Mouse (Mus musculus) heart, embryonic 11.5 days (tissue): ENCODE results near the gene Emc7. TPM values are rescaled to one million over a fixed set of nuclear protein-coding genes. Genes with fewer than 3 reads are reported as not detected.

ENCODE experiments used
- ATAC-seq: fragments of 200-750 bp; cut with Nextera tagmentation; replicated peaks from 2 replicates; pipeline ENCODE4 v1.8.0; 2017; ENCODE audit warnings: moderate library complexity; ENCODE audit not compliant: insufficient number of reproducible peaks, low FRiP score, low TSS enrichment
- H3K27ac ChIP-seq: fragments of 300-500 bp; sonication (generic); 2 replicates; pipeline ENCODE4 v1.5.1; 2014; ENCODE audit warnings: mild to moderate bottlenecking, low read depth, low read length
- H3K27me3 ChIP-seq: fragments of 300-500 bp; sonication (generic); 2 replicates; pipeline ENCODE4 v1.6.1; 2014; ENCODE audit warnings: mild to moderate bottlenecking, low read length, mixed read lengths; ENCODE audit not compliant: control insufficient read depth, insufficient read depth
- H3K36me3 ChIP-seq: fragments of 300-500 bp; sonication (generic); 2 replicates; pipeline ENCODE4 v1.6.1; 2014; ENCODE audit warnings: mild to moderate bottlenecking, low read length, moderate library complexity, mixed read lengths; ENCODE audit not compliant: control insufficient read depth, insufficient read depth
- H3K4me1 ChIP-seq: fragments of 300-500 bp; sonication (generic); 2 replicates; pipeline ENCODE4 v1.6.1; 2014; ENCODE audit warnings: low read length; ENCODE audit not compliant: control insufficient read depth, insufficient read depth
- H3K4me2 ChIP-seq: fragments of 300-500 bp; sonication (generic); 2 replicates; pipeline ENCODE4 v1.6.1; 2014; ENCODE audit warnings: mild to moderate bottlenecking, moderate library complexity
- H3K4me3 ChIP-seq: fragments of 300-500 bp; sonication (generic); 2 replicates; pipeline ENCODE4 v1.5.1; 2014; ENCODE audit warnings: low read depth, low read length
- H3K9ac ChIP-seq: fragments of 300-500 bp; sonication (generic); 2 replicates; pipeline ENCODE4 v1.6.1; 2014; ENCODE audit warnings: mild to moderate bottlenecking, low read depth, low read length, moderate library complexity
- H3K9me3 ChIP-seq: fragments of 300-500 bp; sonication (generic); replicated peaks from 2 replicates; pipeline ENCODE4 v1.6.1; 2016; ENCODE audit warnings: low read length; ENCODE audit not compliant: control insufficient read depth
- WGBS: fragments of 180-500 bp; shearing (Covaris S2); extraction: QIAGEN DNeasy Blood & Tissue Kit; methylation state at CpG from one replicate; pipeline ENCODE4 v1.1.7; 2014; ENCODE audit not compliant: insufficient replicate concordance; 5-methylcytosine and 5-hydroxymethylcytosine counted together
- polyA plus RNA-seq: library from polyadenylated mRNA; unstranded; fragments of >200 nt; fragmentation: Nextera tagmentation; extraction: Ambion mirVana; gene quantifications from 2 replicates; pipeline ENCODE4 v1.2.1, GENCODE M21; 2014

Gene Emc7
- polyA plus RNA-seq, 1 experiment from 2014 or later, result 15.9 TPM

DNA sequence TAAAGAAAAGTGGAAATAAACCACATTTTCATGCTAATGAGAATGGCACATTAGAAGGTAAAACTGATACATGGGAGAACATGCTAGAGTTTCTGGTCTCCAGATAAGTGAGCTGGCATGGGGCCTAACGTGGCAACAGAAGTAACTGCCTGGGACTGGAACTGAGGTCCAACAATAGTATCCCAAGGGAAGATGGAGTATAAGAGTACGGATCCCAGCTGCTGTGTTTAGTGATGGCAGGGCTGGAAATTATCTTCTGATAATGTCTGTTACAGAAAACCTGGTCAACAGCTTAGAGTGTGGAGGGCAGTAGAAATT, 28.5 kb downstream of the Emc7 start:
- 65% methylated on average over 2 of the region's 2 CpGs for WGBS
- no peaks in the 10 kb centered on the region for H3K36me3 ChIP-seq
- no peak for ATAC-seq
- H3K4me2 ChIP-seq, result no peak overlapping the region
- no peaks in the 10 kb centered on the region for H3K27me3 ChIP-seq
- no peak overlapping the region for H3K9ac ChIP-seq
- H3K27ac ChIP-seq, result no peak overlapping the region
- H3K9me3 ChIP-seq, result no peaks in the 10 kb centered on the region
- H3K4me1 ChIP-seq, result no peaks in the 10 kb centered on the region
- H3K4me3 ChIP-seq, result no peak overlapping the region

DNA sequence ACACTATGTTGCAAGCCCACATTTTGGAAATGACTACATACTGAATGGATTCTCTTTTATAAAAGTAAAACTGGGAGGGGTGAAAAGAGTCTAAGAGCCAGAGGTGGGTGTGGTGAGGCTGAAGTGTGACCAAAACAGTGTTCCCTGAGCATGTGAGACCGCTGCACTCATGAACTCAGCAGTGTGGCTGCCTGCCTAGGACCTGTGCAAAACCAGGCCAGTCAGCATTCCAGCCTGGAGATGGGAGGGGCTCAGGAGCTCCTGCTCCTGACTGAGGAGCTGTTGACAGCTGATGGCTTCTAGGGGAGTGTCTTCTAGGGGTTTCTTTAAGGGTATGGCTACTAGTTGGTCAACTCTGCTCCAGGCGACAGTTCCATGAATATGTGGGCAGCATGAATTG, 30.1 kb downstream of the Emc7 start:
- Histone ChIP-seq H3K9ac (no peak overlapping the region), H3K4me1 (no peaks in the 10 kb centered on the region), H3K27me3 (no peaks in the 10 kb centered on the region), H3K27ac (no peak overlapping the region), H3K4me3 (no peak overlapping the region), H3K4me2 (no peak overlapping the region), H3K36me3 (no peaks in the 10 kb centered on the region), H3K9me3 (no peaks in the 10 kb centered on the region)
- ATAC-seq, result peak; percentile 65
- WGBS, result 26% methylated on average over 2 of the region's 2 CpGs

DNA sequence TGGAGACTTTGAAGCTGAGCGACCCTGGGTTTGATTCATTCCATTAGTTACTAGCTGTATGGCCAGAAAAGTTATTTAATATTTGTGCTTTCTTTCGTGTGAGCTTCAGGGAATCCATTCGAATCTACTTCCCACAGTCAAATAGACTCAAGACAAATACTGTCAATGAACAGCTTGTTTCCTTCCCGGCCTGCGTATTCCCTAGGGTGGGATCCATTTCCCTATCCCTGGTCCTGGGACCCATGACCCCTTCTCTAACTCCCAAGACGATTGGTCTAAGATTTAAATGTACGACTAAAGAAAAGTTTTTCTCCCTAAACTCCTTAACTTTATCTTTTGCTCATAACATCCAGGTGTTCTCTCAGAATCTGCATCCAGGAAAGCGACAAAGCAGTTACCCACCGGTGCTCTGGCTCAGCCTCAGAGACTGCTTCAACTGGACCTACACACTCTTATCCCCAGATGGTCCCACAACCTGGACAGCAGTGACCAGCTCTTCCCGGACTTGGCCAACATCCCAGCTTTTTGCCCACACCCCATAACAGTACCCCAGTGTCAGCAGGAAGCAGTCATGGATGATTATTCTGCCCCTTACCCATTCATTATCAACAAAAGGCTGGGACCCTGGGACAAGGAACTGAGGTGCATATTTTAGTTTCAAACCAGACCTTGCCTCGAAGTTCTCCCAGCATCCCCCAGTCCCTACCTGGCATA, 35.8 kb downstream of the Emc7 start:
- H3K4me2 ChIP-seq, result no peak overlapping the region
- no peaks in the 10 kb centered on the region for H3K36me3 ChIP-seq
- H3K9ac ChIP-seq, result no peak overlapping the region
- H3K9me3 ChIP-seq, result no peaks in the 10 kb centered on the region
- peaks cover 4% of the 10 kb centered on the region; the same call in 1 of the 2 replicates for H3K4me1 ChIP-seq
- H3K27me3 ChIP-seq, result no peaks in the 10 kb centered on the region
- H3K4me3 ChIP-seq, result no peak overlapping the region
- H3K27ac ChIP-seq, result no peak overlapping the region
- ATAC-seq, result no peak
- 80% methylated on average over 11 of the region's 11 CpGs for WGBS

DNA sequence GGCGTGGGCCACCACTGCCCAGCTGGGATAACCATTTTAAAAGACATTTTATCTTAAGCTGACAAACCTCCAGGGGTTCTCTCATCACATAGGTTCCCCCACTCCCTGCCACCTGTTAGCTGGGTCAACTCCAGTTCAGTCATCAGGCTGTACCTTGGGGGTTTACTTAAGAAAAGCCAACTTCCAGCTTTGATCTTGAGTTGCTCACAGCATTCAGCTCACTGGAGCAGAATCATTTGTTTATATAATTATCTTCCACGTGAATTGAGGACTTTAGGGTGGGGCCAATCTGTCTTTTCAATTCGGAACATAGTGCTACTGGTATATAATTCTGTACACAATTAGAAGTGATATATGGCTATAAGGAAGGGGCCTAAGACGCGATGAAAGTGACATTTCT, 36.8 kb downstream of the Emc7 start:
- 74% methylated on average over 5 of the region's 5 CpGs for WGBS
- Histone ChIP-seq H3K9ac (no peak overlapping the region), H3K27me3 (no peaks in the 10 kb centered on the region), H3K4me1 (peaks cover 4% of the 10 kb centered on the region; the same call in 1 of the 2 replicates), H3K4me2 (no peak overlapping the region; the same call in 1 of the 2 replicates), H3K36me3 (no peaks in the 10 kb centered on the region), H3K4me3 (no peak overlapping the region), H3K9me3 (no peaks in the 10 kb centered on the region), H3K27ac (no peak overlapping the region)
- no peak for ATAC-seq

DNA sequence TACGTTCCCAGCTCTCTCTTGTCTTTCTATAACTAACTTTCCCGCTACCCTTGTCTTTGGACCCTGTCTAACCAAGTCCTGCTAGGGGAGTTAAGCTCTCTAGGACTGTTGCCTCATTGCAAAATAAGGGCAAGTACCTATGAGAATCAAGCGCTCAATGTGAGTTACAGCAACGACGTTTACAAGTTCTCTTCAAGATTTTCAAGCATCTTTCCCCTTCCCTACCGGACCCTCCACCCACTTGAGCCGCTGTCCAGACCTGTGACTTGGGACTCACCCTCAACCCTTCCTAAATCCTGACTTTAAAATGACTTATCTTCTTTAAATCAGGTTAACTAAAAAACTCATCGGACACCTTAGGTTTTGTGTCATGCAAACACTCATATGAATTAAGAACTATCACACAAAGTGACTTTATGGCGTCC, 37.6 kb downstream of the Emc7 start:
- 0 out of 2 replicates have a peak, but pooled peaks have one; percentile 7 for ATAC-seq

DNA sequence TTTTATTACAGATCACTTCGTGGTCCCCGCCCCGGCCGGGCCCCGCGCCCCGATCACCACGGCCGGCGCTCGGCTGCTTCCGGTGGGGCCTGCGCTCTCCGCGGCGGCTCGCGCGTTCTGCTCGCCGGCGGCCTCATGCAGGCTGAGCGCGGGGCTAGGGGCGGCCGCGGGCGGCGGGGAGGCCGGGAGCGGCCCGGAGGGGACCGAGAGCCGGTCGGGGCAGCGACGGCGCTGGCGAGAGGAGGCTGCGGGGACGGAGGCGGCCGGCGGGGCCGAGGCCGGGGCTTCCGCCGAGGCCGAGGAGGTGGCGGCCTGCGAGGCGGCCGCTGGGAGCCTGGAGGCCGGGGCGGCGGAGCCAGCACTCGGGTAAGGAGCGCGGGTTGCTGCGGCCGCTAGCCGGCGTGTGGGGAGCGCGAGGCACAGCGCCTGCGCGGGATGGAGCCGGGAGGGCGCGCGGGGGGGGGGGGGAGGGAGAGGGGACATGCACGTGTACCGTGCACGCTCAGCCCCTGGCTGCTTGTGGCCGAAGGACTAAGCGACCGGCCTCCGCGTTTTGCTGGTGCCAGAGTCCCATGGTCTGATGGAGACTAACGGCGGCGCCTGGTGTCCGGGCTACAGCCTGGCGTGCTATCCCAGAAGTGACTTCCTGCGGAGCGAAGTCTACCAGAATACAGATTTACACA, 38.2 kb downstream of the Emc7 start, which contains the start of gene Aven:
Gene Aven, plus strand, starts transcription at position 109 of the 683 bp plus-strand sequence.
- peak within 1 kb of the TSS; percentile 98 for H3K9ac ChIP-seq

More for the DNA sequence above, 37.6 kb downstream of the Emc7 start:
- Histone ChIP-seq H3K9ac (peak overlapping the region; percentile 98), H3K36me3 (no peaks in the 10 kb centered on the region), H3K9me3 (no peaks in the 10 kb centered on the region), H3K4me1 (peaks cover 4% of the 10 kb centered on the region; the same call in 1 of the 2 replicates), H3K4me2 (peak overlapping the region; percentile 84), H3K27me3 (no peaks in the 10 kb centered on the region), H3K27ac (peak overlapping the region; percentile 99), H3K4me3 (peak overlapping the region; percentile 83)
- 10% methylated on average over 9 of the region's 9 CpGs for WGBS

DNA sequence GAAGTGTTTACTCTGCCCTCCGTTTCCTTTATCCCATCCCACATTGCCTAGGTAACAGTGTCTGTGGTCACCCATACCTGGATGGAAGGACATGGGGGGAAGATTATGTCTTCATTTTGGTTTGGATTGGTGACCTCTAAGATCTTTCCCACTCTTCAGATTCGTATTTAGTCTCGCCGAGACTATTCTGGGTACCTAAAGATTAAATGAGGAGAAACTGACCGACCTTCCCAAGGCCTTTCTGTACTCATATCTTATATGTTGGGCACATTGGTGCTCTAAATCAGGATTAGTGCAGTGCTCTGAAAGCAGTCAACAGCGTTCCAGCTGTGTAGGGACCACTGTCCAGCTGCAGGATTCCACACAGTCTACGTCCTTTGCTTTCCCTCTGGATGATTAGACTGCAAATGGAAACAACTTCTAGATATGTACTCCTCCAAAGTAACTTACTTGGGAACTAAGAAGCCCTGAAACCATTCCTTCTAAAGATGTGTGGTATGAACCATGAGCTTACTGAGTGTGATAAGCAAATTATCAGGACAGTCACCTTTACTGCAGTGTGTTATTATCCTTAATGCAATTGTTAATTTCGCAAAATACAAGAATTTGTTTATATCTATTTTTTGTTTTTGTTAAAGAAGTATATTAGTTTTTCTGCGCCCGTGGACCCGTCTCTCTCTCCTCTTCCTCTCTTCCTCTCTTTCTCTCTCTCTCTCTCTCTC, 38.9 kb downstream of the Emc7 start:
- ATAC-seq, result no peak
- H3K27me3 ChIP-seq, result no peaks in the 10 kb centered on the region
- H3K4me2 ChIP-seq, result peak overlapping the region; percentile 84
- WGBS, result 37% methylated on average over 11 of the region's 11 CpGs
- H3K9me3 ChIP-seq, result no peaks in the 10 kb centered on the region
- peak overlapping the region; percentile 99 for H3K27ac ChIP-seq
- peaks cover 7% of the 10 kb centered on the region; the same call in 1 of the 2 replicates for H3K4me1 ChIP-seq
- H3K36me3 ChIP-seq, result no peaks in the 10 kb centered on the region
- H3K9ac ChIP-seq, result peak overlapping the region; percentile 98
- peak overlapping the region; percentile 83 for H3K4me3 ChIP-seq

More for the DNA sequence above, 38.2 kb downstream of the Emc7 start, which contains the start of gene Aven:
- Histone ChIP-seq H3K4me1 (peaks cover 6% of the 10 kb centered on the region; the same call in 1 of the 2 replicates), H3K4me3 (peak within 1 kb of the TSS; percentile 83), H3K9me3 (no peaks in the 10 kb centered on the region), H3K4me2 (peak within 1 kb of the TSS; percentile 84), H3K27me3 (no peaks in the 10 kb centered on the region), H3K36me3 (no peaks in the 10 kb centered on the region), H3K27ac (peak within 1 kb of the TSS; percentile 99)
- WGBS, result under 1% methylated on average over 63 of the region's 87 CpGs
- peak; percentile 93 for ATAC-seq

DNA sequence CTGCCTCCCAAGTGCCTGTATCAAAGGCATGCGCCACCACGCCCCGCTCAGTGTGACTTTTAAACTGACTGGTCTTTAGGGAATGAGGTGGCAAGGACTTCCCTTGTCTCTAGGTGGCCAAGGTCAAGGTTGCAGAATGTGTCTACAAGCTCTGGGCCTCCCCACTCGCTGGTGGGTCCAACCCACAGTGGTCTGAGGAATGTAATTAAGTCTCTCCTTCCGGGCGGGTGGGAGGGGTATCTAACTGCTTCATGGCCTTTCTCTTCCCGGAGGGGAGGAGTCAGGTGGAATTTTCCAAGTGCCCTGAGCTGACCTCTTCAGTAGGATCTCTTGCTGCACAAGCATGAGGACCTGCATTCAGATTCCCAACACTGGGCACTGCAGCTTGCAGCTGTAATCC, 43.1 kb downstream of the Emc7 start:
- no peak for ATAC-seq
- no peaks in the 10 kb centered on the region for H3K27me3 ChIP-seq

More for the DNA sequence above, 43.1 kb downstream of the Emc7 start:
- Histone ChIP-seq H3K4me3 (no peak overlapping the region), H3K27ac (no peak overlapping the region), H3K36me3 (no peaks in the 10 kb centered on the region), H3K4me2 (no peak overlapping the region), H3K9ac (no peak overlapping the region), H3K4me1 (peaks cover 7% of the 10 kb centered on the region; the same call in 1 of the 2 replicates), H3K9me3 (no peaks in the 10 kb centered on the region)
- 75% methylated on average over 7 of the region's 7 CpGs for WGBS
